Mouse (Mus musculus) megakaryocyte, embryonic 14.5 days (primary cell): ENCODE results near the gene Lhfpl2.

Experiments
- FLI1 ChIP-seq: IDR thresholded peaks from 2 replicates; pipeline ENCODE4 v1.6.1; 2012; ENCODE audit warnings: low read length, inconsistent platforms, mixed read lengths
- GATA1 ChIP-seq: IDR thresholded peaks from 3 replicates; pipeline ENCODE4 v1.6.1; 2012; ENCODE audit warnings: mixed read lengths, low read length, inconsistent platforms, borderline replicate concordance

DNA sequence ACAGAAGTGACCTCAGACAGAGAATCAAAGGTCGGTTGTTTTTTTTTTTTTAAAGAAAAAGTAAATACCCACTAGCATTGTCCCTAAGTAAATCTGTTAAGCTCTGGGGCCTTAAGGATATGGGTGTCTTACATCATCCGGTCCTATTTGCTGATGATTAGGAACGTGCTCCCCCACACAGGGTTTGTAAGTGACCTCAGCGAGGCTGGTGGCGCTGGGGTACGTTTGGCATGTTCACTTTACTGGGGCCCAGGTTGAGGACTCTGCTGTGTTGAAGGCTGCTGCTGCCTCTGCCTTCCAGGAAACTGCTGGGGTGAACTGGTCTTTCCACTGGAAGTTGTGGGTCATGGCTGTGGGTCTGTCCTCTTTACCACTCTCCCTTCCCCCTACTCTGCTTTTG, 106.9 kb downstream of the Lhfpl2 start:
- TF ChIP-seq GATA1 (no peak), FLI1 (no peak)
